Mouse (Mus musculus) heart, adult 18-20 months (tissue): Measurements from ENCODE around the gene Uty. TPM values are rescaled to one million over a fixed set of nuclear protein-coding genes. Genes with fewer than 3 reads are reported as not detected.

Experiments
- DNase-seq, 2 experiments: peaks; one replicate each; pipeline ENCODE4 v3.0.0; 2021 to 2022; ENCODE audit warnings: mixed read lengths in 1 of 2
- long read RNA-seq, 2 experiments: library from polyadenylated mRNA; stranded (forward); transcript quantifications; one replicate each; pipeline ENCODE4 v2.0.0; 2021
- total RNA-seq, 2 experiments: library from RNA; stranded (reverse); gene quantifications; 2 replicates each; pipeline ENCODE4 v1.2.3; 2021

Gene Uty
- 10 to 100 TPM in 1 of 2 experiments, not detected in 1; 19.1 TPM for total RNA-seq
- long read RNA-seq, experiment 1, full-length matches to known transcripts = 1 of 11 reads
- long read RNA-seq, experiment 1, partial matches to known transcripts = 1 of 11 reads
- long read RNA-seq, experiment 1, other reads (novel, unspliced or antisense) = 9 of 11 reads
- long read RNA-seq, experiment 2 = 0 reads

GRCm38 (mm10) chrY:1245426-1245863 lies at the start of gene Uty:
Uty (minus strand) TSS chrY:1245759.
- DNase-seq = peak in 1 of 2 experiments; percentile 90

GRCm38 (mm10) chrY:1293708-1294107 lies 48.1 kb upstream of the Uty start:
- no peak for DNase-seq

DNA sequence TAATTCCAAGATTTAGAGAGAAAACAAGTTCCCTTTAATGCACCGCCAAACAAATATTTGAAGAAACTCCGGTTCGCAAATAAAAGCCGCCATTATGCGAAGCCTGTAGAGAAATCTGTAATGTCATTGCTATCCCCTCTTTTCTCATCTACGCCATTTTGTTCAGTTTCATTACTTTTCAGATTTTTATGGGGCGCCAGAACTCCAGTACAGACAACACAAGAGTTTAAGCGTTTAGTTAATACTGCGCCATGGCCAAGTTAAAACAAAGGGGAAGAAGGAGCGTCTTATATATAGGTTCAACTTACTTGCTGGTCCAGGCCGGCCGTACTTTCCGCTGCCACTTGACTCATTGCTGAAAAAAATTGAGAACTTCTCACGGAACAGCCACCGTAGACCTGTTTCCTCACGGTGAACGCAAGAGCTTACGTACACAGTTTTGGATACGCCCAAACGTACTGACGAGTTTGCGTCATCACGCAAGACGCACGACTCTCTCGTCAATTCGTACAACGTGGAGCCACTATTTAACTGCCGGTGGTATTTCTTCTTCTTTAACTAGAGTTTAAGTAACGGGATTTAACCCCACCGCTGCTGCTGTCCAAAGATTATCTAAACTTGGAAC lies 40.7 kb upstream of the Uty start, which contains the start of gene Ddx3y:
Ddx3y (minus strand) TSS at position 459 of the 625 bp plus-strand sequence.
- DNase-seq = peak in 1 of 2 experiments; percentile 87

DNA sequence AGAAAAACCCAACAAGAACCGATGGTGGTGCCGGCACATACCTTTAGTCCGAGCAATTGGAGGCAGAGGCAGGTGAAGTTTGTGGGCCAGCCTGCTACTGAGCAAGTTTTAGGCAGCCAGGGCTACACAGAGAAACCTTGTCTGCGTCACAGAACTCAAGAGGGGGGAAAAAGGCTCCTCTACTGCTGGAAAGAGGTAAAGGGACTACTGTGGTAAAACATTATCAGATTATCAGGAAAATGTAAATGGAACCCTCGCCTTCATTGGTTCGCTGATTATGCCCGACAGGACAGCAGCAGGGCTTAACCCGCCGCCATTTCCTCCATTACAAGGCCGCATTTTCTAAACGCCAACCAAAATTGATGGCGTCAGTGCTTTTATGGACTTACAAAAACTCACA lies 40.2 kb upstream of the Uty start:
- DNase-seq = peak in 1 of 2 experiments; percentile 12

- DNase-seq = no peak
Measured at GRCm38 (mm10) chrY:1246117-1246516, 558 bp upstream of the Uty start.

DNA sequence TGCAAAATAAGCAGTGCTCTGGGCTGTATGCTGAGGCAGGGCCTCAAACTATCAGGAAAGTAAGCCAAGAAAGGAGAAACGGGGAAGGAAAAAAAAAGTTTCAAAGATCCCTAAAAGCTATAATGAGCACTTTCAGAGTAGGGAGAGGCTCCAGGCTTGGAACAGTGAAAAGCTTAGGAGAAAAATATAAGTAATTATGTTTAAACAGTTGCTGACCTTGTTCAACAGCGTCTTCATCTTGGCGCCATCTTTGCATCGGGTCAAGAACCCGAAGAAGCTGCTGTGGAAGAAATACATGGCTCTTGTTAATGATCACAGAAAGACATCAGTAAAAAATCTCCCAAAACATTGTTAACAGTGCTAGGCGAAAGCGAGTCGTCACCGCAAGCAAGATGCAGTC lies 619 bp downstream of the Uty start:
- no peak for DNase-seq

DNA sequence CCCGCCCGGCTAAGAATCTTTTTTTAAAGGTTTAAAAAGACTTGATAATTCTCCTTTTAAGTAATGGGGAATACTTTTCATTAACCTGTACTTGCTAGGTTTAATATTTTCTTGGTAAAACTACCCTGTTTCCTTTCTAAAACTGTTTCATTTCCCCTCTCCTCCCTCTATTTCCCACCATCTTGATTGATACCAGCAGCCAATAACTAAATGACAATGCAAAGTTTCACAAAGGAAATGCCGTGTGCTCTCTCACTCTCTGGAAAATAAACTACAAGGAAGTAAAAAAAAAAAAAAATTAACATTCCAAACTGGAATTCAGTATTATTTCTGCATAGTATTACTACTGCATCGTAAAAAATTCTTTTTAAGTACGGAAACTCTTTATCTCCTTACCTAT lies 1.1 kb downstream of the Uty start:
- DNase-seq = no peak

DNA sequence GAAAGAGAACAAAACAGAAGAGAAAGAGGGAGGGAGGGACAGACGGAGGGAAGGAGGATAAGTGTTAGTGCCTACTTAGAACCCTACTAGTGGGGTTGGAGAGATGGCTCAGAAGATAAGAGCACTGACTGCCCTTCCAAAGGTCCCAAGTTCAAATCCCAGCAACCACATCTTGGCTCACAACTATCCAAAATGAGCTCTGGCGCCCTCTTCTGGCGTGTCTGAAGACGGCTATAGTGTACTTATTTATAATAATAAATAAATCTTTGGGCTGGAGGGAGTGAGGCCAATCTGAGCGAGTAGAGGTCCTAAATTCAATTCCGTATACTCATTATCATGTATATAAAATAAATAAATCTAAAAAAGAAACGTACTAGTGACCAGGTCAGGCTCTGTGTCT lies 25.6 kb downstream of the Uty start:
- DNase-seq = no peak

DNA sequence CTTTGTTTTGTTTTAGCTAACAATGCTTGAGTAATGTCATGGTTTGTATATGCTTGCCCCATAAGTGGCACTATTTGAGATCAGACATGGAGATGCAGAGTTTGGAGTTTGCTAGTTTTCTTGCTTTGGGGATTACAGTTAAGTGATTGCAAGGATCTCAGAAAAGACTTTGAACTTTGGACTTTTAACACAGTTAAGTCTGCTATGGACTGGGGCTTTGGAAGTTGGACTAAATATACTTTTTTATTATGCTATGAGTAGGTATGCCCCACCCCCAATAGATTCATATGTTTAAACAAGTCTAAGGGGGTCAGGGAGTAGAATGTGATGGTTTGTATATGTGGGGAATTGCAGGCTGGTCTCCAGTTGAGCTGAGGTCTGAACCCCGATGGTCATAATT lies 67.1 kb downstream of the Uty start:
- DNase-seq = no peak

GRCm38 (mm10) chrY:1163054-1163453 lies 82.5 kb downstream of the Uty start:
- no peak for DNase-seq

DNA sequence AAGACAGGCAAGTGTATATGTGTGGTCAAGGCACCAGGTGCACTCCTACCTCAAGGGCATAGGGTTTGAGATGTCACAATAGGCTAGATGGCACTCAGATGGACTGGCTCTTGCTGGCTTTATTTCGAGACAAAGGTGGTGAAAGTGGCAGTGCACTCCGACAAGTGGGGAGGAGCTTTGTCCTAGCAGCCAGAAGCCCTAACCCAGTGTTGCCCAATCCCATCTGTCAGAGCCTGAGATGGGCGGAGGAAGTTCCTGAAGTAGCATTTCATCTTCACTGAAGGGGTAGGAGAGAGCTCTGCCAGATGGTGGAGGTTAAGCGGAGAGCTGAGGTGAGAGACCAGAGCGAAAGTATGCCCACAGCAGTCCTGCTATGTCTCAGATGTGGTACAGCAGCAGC lies 129.4 kb downstream of the Uty start:
- no peak for DNase-seq

DNA sequence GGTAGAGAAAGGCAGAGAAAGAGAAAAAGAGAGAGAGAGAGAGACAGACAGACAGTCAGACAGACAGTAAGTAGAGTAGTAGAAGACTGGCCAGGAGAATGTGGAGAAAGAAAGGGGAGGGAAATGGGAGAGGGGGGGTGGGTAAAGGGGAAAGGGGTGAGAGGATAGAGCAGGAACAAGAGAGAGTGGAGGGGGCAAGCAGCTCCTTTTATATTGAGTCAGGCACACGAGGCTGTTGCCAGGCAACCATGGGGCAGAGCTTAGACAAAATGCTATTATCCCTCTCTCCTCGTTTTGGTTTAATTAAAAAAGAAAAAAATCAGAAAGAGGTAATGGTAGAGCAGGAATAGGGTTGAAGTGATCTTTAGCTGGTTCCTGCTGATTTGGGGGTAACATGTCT lies 131.5 kb downstream of the Uty start:
- DNase-seq = no peak

Other genes starting within 250 kb of the Uty start
- gene Eif2s3y, start 235.2 kb downstream of the Uty start, total RNA-seq = 10 to 100 TPM in 1 of 2 experiments, not detected in 1; 58.1 TPM
- 10 to 100 TPM in 1 of 2 experiments, not detected in 1; 59.4 TPM for gene Ddx3y, start 40.9 kb upstream of the Uty start, total RNA-seq
- not detected for gene Usp9y, start 214.0 kb upstream of the Uty start, total RNA-seq